Mouse (Mus musculus) myocyte (in vitro differentiated cells): Measurements from ENCODE around the gene Srek1ip1. TPM values are rescaled to one million over a fixed set of nuclear protein-coding genes. Genes with fewer than 3 reads are reported as not detected.

Experiments
- H3K27me3 ChIP-seq: one replicate; pipeline ENCODE4 v1.6.1; 2011; ENCODE audit not compliant: control insufficient read depth, insufficient read depth, insufficient read length
- H3K36me3 ChIP-seq: one replicate; pipeline ENCODE4 v1.6.1; 2011; ENCODE audit not compliant: control insufficient read depth, insufficient read depth
- H3K4me2 ChIP-seq: one replicate; pipeline ENCODE4 v1.6.1; 2011; ENCODE audit warnings: low read depth, control low read depth
- H3K4me3 ChIP-seq: one replicate; pipeline ENCODE4 v1.5.1; 2011; ENCODE audit warnings: mild to moderate bottlenecking, control low read depth, moderate library complexity
- H3K79me2 ChIP-seq: one replicate; pipeline ENCODE4 v1.6.1; 2011; ENCODE audit not compliant: control insufficient read depth, insufficient read depth
- H3ac ChIP-seq: one replicate; pipeline ENCODE4 v1.6.1; 2011; ENCODE audit not compliant: control insufficient read depth, insufficient read length
- CEBPB ChIP-seq: IDR thresholded peaks from 2 replicates; pipeline ENCODE4 v1.6.1; 2011; ENCODE audit warnings: mild to moderate bottlenecking, moderate library complexity; ENCODE audit not compliant: poor library complexity, insufficient read depth, severe bottlenecking
- E2F4 ChIP-seq: IDR thresholded peaks from one replicate; pipeline ENCODE4 v1.6.1; 2011; ENCODE audit warnings: mild to moderate bottlenecking, control low read depth, moderate library complexity; ENCODE audit not compliant: insufficient read depth
- MAX ChIP-seq: IDR thresholded peaks from one replicate; pipeline ENCODE4 v1.6.1; 2011; ENCODE audit warnings: low read depth, mild to moderate bottlenecking, control low read depth
- MYOD1 ChIP-seq, 3 experiments: IDR thresholded peaks; one replicate each; pipeline ENCODE4 v1.6.1; 2011; ENCODE audit warnings: control low read depth in 2 of 3, low read depth in 2 of 3, mild to moderate bottlenecking in 2 of 3, moderate library complexity in 1 of 3; ENCODE audit not compliant: insufficient read length in 2 of 3, control insufficient read depth in 1 of 3
- MYOG ChIP-seq, 3 experiments: IDR thresholded peaks; one replicate each; pipeline ENCODE4 v1.6.1; 2011; ENCODE audit warnings: control low read depth in 2 of 3, low read depth in 2 of 3, mild to moderate bottlenecking in 2 of 3; ENCODE audit not compliant: insufficient read length in 2 of 3, control insufficient read depth in 1 of 3, insufficient read depth in 1 of 3
- POLR2A ChIP-seq: IDR thresholded peaks from one replicate; pipeline ENCODE4 v1.6.1; 2011; ENCODE audit warnings: low read depth, mild to moderate bottlenecking, control low read depth, moderate library complexity; ENCODE audit not compliant: insufficient read length
- POLR2AphosphoS2 ChIP-seq: IDR thresholded peaks from one replicate; pipeline ENCODE4 v1.6.1; 2011; ENCODE audit warnings: low read depth, control low read depth; ENCODE audit not compliant: insufficient read length
- REST ChIP-seq: IDR thresholded peaks from one replicate; pipeline ENCODE4 v1.6.1; 2011; ENCODE audit warnings: mild to moderate bottlenecking, control low read depth, moderate library complexity; ENCODE audit not compliant: insufficient read depth, insufficient read length
- SRF ChIP-seq: IDR thresholded peaks from one replicate; pipeline ENCODE4 v1.6.1; 2011; ENCODE audit warnings: low read depth; ENCODE audit not compliant: control insufficient read depth, insufficient read length
- TCF12 ChIP-seq: IDR thresholded peaks from one replicate; pipeline ENCODE4 v1.6.1; 2011; ENCODE audit warnings: mild to moderate bottlenecking, control low read depth; ENCODE audit not compliant: poor library complexity, insufficient read depth, severe bottlenecking
- TCF3 ChIP-seq: IDR thresholded peaks from one replicate; pipeline ENCODE4 v1.6.1; 2011; ENCODE audit warnings: low read depth, control low read depth; ENCODE audit not compliant: insufficient read length
- USF1 ChIP-seq: IDR thresholded peaks from one replicate; pipeline ENCODE4 v1.6.1; 2011; ENCODE audit warnings: low read depth, mild to moderate bottlenecking, control low read depth, moderate library complexity
- polyA plus RNA-seq: library from polyadenylated mRNA; unstranded; fragments of >200 nt; fragmentation: generic; extraction: Trizol; gene quantifications from one replicate; pipeline ENCODE4 v1.2.1, GENCODE M21; 2012; ENCODE audit warnings: missing spikeins

Srek1ip1 gene
- polyA plus RNA-seq, 1 experiment: 7.2 TPM

DNA sequence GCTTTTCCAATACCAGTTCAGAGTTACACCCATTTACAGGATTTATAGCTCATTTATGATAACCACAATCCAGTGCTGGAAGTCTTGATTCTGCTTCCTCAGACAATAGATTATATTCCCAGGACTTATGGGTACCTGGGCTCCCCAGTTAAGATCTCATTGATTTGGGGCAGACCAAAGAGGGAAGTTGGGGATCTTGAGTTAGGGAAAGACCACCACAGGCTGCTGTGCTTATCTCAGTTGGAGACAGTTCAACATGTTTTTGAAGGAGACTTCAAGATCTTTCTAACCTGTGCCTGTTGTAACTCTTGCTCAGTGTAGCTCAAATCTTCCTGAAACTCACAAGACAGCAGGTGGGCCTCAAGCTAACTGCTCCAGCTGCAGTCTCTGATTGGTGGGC is 28.9 kb downstream of the Srek1ip1 start:
- Histone ChIP-seq H3K27me3 (no peaks in the 10 kb centered on the region), H3K4me3 (no peak overlapping the region), H3K79me2 (peaks cover 12% of the 10 kb centered on the region), H3ac (no peak overlapping the region), H3K36me3 (no peaks in the 10 kb centered on the region), H3K4me2 (no peak overlapping the region)
- TF ChIP-seq REST (no peak), MYOD1 (IDR thresholded peaks at IDR 0.05; ENCODE audit: control insufficient read depth in 1 of 3, insufficient read length in 2 of 3, low read depth in 2 of 3) (no peak), TCF3 (no peak), POLR2A (no peak), CEBPB (no peak), MYOG (IDR thresholded peaks at IDR 0.05; ENCODE audit: control insufficient read depth in 1 of 3, insufficient read depth in 1 of 3, insufficient read length in 2 of 3, low read depth in 2 of 3) (no peak), POLR2AphosphoS2 (no peak), USF1 (no peak), TCF12 (no peak), MAX (no peak), E2F4 (no peak), SRF (no peak)

GRCm38 (mm10) chr13:104821908-104822307 is 29.6 kb downstream of the Srek1ip1 start:
- H3K4me2 ChIP-seq: no peak overlapping the region
- peaks cover 1% of the 10 kb centered on the region for H3K36me3 ChIP-seq
- H3K27me3 ChIP-seq: no peaks in the 10 kb centered on the region
- TF ChIP-seq USF1 (no peak), TCF12 (no peak), MYOG (IDR thresholded peaks at IDR 0.05; ENCODE audit: control insufficient read depth in 1 of 3, insufficient read depth in 1 of 3, insufficient read length in 2 of 3, low read depth in 2 of 3) (no peak), POLR2A (no peak), CEBPB (no peak), SRF (no peak), TCF3 (no peak), MYOD1 (IDR thresholded peaks at IDR 0.05; ENCODE audit: control insufficient read depth in 1 of 3, insufficient read length in 2 of 3, low read depth in 2 of 3) (no peak), POLR2AphosphoS2 (no peak), MAX (no peak)
- no peak overlapping the region for H3K4me3 ChIP-seq
- H3ac ChIP-seq: no peak overlapping the region
- peaks cover 8% of the 10 kb centered on the region for H3K79me2 ChIP-seq

- Histone ChIP-seq H3K79me2 (peaks cover 5% of the 10 kb centered on the region), H3K4me2 (no peak overlapping the region), H3K27me3 (no peaks in the 10 kb centered on the region), H3K36me3 (peaks cover 6% of the 10 kb centered on the region), H3K4me3 (no peak overlapping the region), H3ac (no peak overlapping the region)
- TF ChIP-seq MAX (no peak), MYOD1 (IDR thresholded peaks at IDR 0.05; ENCODE audit: control insufficient read depth in 1 of 3, insufficient read length in 2 of 3, low read depth in 2 of 3) (no peak), TCF12 (no peak), SRF (no peak), USF1 (no peak), POLR2A (no peak), MYOG (IDR thresholded peaks at IDR 0.05; ENCODE audit: control insufficient read depth in 1 of 3, insufficient read depth in 1 of 3, insufficient read length in 2 of 3, low read depth in 2 of 3) (no peak), CEBPB (no peak), E2F4 (no peak), POLR2AphosphoS2 (no peak), TCF3 (no peak), REST (no peak)
These were observed 30.1 kb downstream of the Srek1ip1 start for GRCm38 (mm10) chr13:104822411-104822838.

- H3K36me3 ChIP-seq: peaks cover 24% of the 10 kb centered on the region
- H3K79me2 ChIP-seq: no peaks in the 10 kb centered on the region
- H3ac ChIP-seq: no peak overlapping the region
- no peak overlapping the region for H3K4me2 ChIP-seq
- H3K4me3 ChIP-seq: no peak overlapping the region
- no peaks in the 10 kb centered on the region for H3K27me3 ChIP-seq
- TF ChIP-seq SRF (no peak), TCF3 (no peak), TCF12 (no peak), USF1 (no peak), POLR2AphosphoS2 (no peak), E2F4 (no peak), MYOG (IDR thresholded peaks at IDR 0.05; ENCODE audit: control insufficient read depth in 1 of 3, insufficient read depth in 1 of 3, insufficient read length in 2 of 3, low read depth in 2 of 3) (no peak), MYOD1 (IDR thresholded peaks at IDR 0.05; ENCODE audit: control insufficient read depth in 1 of 3, insufficient read length in 2 of 3, low read depth in 2 of 3) (no peak)
These were observed 33.2 kb downstream of the Srek1ip1 start for GRCm38 (mm10) chr13:104825470-104825869.

DNA sequence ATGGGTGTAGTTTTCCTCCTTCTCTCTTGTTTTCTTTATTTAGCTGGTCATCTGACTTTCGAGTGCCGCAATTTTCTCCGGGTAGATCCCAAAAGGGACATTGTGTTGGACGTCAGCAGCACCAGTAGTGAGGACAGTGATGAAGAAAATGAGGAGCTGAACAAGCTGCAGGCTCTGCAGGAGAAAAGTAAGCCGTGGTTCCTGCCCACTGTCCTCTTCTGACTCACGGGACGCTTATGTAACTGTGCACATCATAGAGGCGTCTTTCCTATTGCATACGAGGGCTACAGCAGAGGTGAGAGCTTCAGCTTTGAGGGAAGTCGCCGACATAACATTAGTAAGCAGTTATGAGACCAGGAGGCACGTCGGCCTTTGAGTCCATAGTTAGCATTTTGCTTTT is 40.5 kb downstream of the Srek1ip1 start:
- Histone ChIP-seq H3K79me2 (no peaks in the 10 kb centered on the region), H3K4me3 (no peak overlapping the region), H3K27me3 (no peaks in the 10 kb centered on the region), H3ac (no peak overlapping the region), H3K4me2 (no peak overlapping the region), H3K36me3 (peaks cover 54% of the 10 kb centered on the region)
- no peak for TF ChIP-seq MAX
